Mouse (Mus musculus) central nervous system, embryonic 11.5 days (tissue): ENCODE results near the gene Ap1m1. TPM values are rescaled to one million over a fixed set of nuclear protein-coding genes. Genes with fewer than 3 reads are reported as not detected.

Experiments used
- polyA plus RNA-seq: library from polyadenylated mRNA; depleted of rRNA; stranded (reverse); fragments of >200 nt; gene quantifications from 2 replicates; pipeline ENCODE4 v1.2.3, GENCODE M21; 2012; rRNA removed

Ap1m1 gene
- 128 and 134 TPM in 2 replicates for polyA plus RNA-seq

DNA sequence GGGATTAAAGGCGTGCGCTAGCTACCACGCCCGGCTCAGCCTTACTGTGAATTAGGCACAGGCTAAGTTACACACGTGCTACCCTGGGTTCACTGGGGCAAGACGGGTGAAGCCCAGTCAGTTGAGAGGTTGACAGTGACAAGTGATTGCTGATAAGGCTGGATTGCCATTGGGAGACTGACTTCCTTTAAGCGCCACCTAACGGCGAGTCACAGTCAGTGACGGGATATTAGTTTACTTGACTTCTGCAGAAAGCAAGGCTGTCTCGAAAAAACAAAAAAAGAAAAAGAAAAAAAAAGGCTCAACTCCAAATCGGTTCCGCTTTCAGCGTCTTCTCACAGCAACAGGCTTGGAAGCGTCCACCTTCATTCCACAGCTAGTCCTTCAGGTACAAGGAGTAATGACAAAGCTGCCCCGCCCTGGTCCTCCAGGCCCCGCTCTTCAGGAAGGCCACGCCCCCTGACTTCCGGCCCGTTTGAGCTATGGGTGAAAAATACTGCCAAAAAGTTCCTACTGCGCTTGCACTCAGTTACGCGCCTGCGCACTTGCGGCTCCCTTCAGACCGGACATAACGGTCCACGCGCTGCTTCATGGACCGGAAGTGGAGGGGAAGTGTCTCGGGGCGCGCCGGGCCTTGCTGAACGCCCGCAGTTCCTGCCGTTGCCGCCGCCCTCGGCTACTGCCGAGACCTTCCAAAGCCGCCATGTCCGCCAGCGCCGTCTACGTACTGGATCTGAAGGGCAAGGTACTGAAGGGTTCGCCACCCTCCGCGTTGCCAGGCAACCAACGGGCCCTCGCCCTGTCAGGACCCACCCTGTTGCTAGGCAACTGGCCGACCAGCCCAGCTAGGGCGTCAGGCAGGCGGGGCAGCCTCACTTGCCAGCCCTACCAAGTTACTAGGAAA lies at the start of gene Ap1m1:
Gene Ap1m1 (plus strand): TSS at position 520 of the 904 bp plus-strand sequence.

DNA sequence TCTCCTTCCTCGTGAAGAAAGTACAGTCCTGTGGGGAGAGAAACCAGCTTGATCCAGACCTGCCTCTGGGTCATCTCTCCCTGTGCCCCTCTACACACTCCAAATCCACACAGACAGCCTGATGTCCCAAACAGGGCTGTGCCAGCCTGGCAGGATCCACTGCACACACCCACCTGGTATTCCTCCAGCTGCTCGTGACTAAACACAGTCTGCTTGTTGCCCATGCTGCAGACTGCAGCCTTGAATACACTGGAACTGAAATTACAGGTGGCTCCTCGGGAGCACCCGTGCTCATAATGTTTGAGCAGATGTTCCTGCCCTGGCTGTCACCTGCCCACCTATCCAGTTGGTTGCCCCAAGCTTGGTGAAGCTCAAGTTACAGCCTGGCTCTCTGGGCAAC lies 27.1 kb upstream of the Ap1m1 start, which contains the start of gene Cib3:
Gene Cib3 (minus strand): TSS at position 87 of the 400 bp plus-strand sequence.

DNA sequence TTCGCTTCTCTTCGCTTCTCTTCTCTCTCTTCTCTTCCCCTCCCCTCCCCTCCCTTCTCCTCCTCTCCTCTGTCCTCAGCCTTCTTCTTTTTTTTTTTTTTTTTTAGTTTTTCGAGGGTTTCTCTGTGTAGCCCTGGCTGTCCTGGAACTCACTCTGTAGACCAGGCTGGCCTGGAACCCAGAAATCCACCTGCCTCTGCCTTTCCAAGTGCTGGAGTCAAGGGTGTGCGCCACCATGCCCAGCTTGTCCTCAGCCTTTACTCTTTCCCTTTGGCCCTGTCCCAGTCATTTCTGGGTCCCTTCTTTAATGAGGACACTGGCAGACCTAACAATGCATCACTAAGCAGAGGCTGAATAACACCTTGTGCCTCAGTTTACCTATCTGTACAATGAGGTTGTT lies 26.3 kb upstream of the Ap1m1 start, which contains the start of gene Gm11034:
Gene Gm11034 (minus strand): TSS at position 101 of the 400 bp plus-strand sequence.

DNA sequence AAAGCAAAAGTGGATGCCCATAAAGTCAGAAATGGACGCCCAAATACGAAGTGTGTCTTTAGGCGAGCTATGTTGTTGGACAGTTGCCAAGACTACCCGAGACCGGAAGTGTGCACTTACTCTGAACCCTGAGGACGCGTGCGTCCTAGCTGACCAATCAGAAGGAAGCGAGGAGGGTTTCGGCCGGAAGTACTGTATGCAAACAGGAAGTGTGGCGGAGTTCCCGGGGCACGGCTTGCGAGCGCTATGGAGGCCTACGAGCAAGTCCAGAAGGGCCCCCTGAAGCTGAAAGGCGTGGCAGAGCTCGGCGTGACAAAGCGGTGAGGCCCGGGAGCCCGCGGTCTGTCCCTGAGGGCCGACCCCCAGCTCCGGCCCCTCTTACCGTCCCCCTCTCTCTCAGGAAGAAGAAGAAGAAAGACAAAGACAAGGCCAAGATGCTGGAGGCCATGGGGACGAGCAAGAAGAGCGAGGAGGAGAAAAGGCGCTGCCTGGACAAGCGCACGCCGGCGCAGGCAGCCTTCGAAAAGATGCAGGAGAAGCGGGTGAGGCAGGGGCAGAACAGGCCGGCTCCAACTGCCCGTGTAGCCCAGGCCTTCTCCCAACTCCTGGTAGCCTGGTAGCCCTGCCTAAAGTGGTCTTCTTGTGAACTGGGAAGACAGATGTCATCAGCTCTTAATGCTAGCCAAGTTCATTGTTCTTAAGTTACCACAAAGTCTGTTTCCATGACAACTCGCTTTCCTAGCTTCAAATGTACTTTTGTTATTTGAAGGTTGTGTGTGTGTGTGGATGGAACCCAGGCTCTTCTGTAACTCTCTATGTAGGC lies 20.1 kb upstream of the Ap1m1 start, which contains the start of gene Fam32a:
Gene Fam32a (plus strand): TSS at position 190 of the 823 bp plus-strand sequence.

DNA sequence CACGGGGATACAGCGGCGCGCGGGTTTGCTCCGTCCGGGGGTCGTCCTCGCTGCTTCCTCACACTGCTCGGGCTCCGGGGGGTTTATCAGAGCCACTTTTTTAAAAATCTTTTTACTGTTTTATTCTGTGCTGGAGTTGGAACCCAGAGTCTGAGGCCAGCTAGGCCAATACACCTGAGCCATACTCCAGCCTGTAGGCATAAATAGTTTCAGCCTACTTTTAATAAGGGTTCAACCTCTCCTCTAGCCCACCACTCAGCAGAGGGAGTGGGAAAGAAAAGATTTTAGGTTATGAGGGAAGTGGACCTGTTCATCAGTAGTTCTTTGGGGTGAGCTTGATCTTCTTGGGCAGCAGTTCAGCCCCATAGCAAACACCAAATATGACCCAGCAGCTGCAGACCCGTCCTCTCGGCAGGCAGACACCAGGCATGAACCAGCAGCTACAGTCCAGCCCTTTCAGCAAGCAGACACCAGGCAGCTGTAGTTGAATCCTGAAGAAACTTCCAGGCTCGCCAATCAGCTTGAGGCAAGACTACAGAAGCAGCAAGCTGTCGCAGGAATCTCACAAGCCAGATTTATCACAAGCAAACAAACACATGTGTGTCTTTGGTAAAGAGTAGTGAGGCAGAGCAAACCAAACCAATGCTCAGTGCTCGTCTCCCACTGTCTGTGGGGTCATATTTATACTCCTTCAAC lies 65.5 kb downstream of the Ap1m1 start, which contains the start of gene Gm10282:
Gene Gm10282 (minus strand): TSS at position 51 of the 696 bp plus-strand sequence.

Other genes starting within 250 kb of the Ap1m1 start
- 0.24 and 0.27 TPM in 2 replicates for gene Cyp4f18, start 230.4 kb upstream of the Ap1m1 start, polyA plus RNA-seq
- gene Olfr372, start 198.8 kb upstream of the Ap1m1 start, polyA plus RNA-seq, result not detected in 2 replicates
- not detected in 2 replicates for gene Olfr373, start 156.8 kb upstream of the Ap1m1 start, polyA plus RNA-seq
- not detected in 2 replicates for gene Olfr374, start 133.0 kb upstream of the Ap1m1 start, polyA plus RNA-seq
- 409 and 947 TPM in 2 replicates for gene Tpm4, start 105.0 kb upstream of the Ap1m1 start, polyA plus RNA-seq
- 104 and 139 TPM in 2 replicates for gene Rab8a, start 78.8 kb upstream of the Ap1m1 start, polyA plus RNA-seq
- 0.05 and 0.07 TPM in 2 replicates for gene Hsh2d, start 50.4 kb upstream of the Ap1m1 start, polyA plus RNA-seq
- 0.02 TPM in 1 of 2 replicates, not detected in the other for gene Cib3, start 27.2 kb upstream of the Ap1m1 start, polyA plus RNA-seq
- not detected in 2 replicates for gene Gm11034, start 26.4 kb upstream of the Ap1m1 start, polyA plus RNA-seq
- gene Fam32a, start 20.3 kb upstream of the Ap1m1 start, polyA plus RNA-seq, result 81.2 and 93.7 TPM in 2 replicates
- gene Gm10282, start 65.2 kb downstream of the Ap1m1 start, polyA plus RNA-seq, result 31.6 and 43.2 TPM in 2 replicates
- gene Klf2, start 79.0 kb downstream of the Ap1m1 start, polyA plus RNA-seq, result 6.4 and 7.1 TPM in 2 replicates
- gene Eps15l1, start 181.4 kb downstream of the Ap1m1 start, polyA plus RNA-seq, result 76.5 and 107 TPM in 2 replicates
- 0.72 and 1.4 TPM in 2 replicates for gene Calr3, start 203.9 kb downstream of the Ap1m1 start, polyA plus RNA-seq
- gene 1700030K09Rik, start 203.9 kb downstream of the Ap1m1 start, polyA plus RNA-seq, result 9.6 and 12.4 TPM in 2 replicates
- gene Cherp, start 235.2 kb downstream of the Ap1m1 start, polyA plus RNA-seq, result 66.8 and 99.9 TPM in 2 replicates